Mouse (Mus musculus): ENCODE results near the gene Btg4. TPM values are rescaled to one million over a fixed set of nuclear protein-coding genes. Genes with fewer than 3 reads are reported as not detected.

Gene Btg4
- polyA plus RNA-seq, 1 experiment from 2014 or later = not detected

GRCm38 (mm10) chr9:51102963-51103807, 42.5 kb downstream of the Btg4 start:
- Histone ChIP-seq H3K9ac (ENCODE audit: low read length) (peak overlapping the region; percentile 67), H3K4me1 (ENCODE audit: control insufficient read depth, insufficient read depth, low read length) (0 out of 2 replicates have a peak, but pooled peaks cover 3% of the 10 kb centered on the region), H3K27ac (ENCODE audit: low read depth, low read length) (no peak overlapping the region), H3K9me3 (replicated peaks; ENCODE audit: control insufficient read depth, low read length) (no peaks in the 10 kb centered on the region), H3K4me2 (ENCODE audit: low read length) (peak overlapping the region; percentile 99), H3K4me3 (ENCODE audit: low read depth, low read length) (peak overlapping the region; percentile 46), H3K36me3 (ENCODE audit: control insufficient read depth, insufficient read depth, low read length) (no peaks in the 10 kb centered on the region), H3K27me3 (replicated peaks; ENCODE audit: control insufficient read depth, insufficient read depth, low read length) (no peaks in the 10 kb centered on the region; the same call in 1 of the 2 replicates)
- DNase-seq (ENCODE audit: low spot score) (peak; percentile 59), ATAC-seq (peak; percentile 71)
- WGBS = 2% methylated on average over 44 of the region's 44 CpGs

GRCm38 (mm10) chr9:51103808-51104514, 43.3 kb downstream of the Btg4 start:
- DNase-seq (ENCODE audit: low spot score) (peak; percentile 13), ATAC-seq (peak; percentile 43)
- Histone ChIP-seq H3K4me3 (ENCODE audit: low read depth, low read length) (peak overlapping the region; percentile 46), H3K36me3 (ENCODE audit: control insufficient read depth, insufficient read depth, low read length) (no peaks in the 10 kb centered on the region), H3K9me3 (replicated peaks; ENCODE audit: control insufficient read depth, low read length) (no peaks in the 10 kb centered on the region), H3K9ac (ENCODE audit: low read length) (peak overlapping the region; percentile 67), H3K27me3 (replicated peaks; ENCODE audit: control insufficient read depth, insufficient read depth, low read length) (no peaks in the 10 kb centered on the region; the same call in 1 of the 2 replicates), H3K4me1 (ENCODE audit: control insufficient read depth, insufficient read depth, low read length) (0 out of 2 replicates have a peak, but pooled peaks cover 3% of the 10 kb centered on the region), H3K4me2 (ENCODE audit: low read length) (peak overlapping the region; percentile 99), H3K27ac (ENCODE audit: low read depth, low read length) (no peak overlapping the region)
- 12% methylated on average over 30 of the region's 30 CpGs for WGBS

GRCm38 (mm10) chr9:51105751-51106150, 45.0 kb downstream of the Btg4 start:
- ATAC-seq = no peak
- no peak overlapping the region for H3K9ac ChIP-seq (ENCODE audit: low read length)
- H3K27me3 ChIP-seq (replicated peaks; ENCODE audit: control insufficient read depth, insufficient read depth, low read length) = no peaks in the 10 kb centered on the region; the same call in 1 of the 2 replicates
- 77% methylated on average over 2 of the region's 2 CpGs for WGBS
- H3K4me2 ChIP-seq (ENCODE audit: low read length) = no peak overlapping the region
- no peaks in the 10 kb centered on the region for H3K36me3 ChIP-seq (ENCODE audit: control insufficient read depth, insufficient read depth, low read length)
- DNase-seq (ENCODE audit: low spot score) = no peak
- no peak overlapping the region for H3K4me3 ChIP-seq (ENCODE audit: low read depth, low read length)
- no peaks in the 10 kb centered on the region for H3K9me3 ChIP-seq (replicated peaks; ENCODE audit: control insufficient read depth, low read length)
- 0 out of 2 replicates have a peak, but pooled peaks cover 3% of the 10 kb centered on the region for H3K4me1 ChIP-seq (ENCODE audit: control insufficient read depth, insufficient read depth, low read length)
- no peak overlapping the region for H3K27ac ChIP-seq (ENCODE audit: low read depth, low read length)

GRCm38 (mm10) chr9:51114767-51115166, 54.1 kb downstream of the Btg4 start:
- WGBS = 81% methylated on average over 4 of the region's 4 CpGs

GRCm38 (mm10) chr9:51136985-51137384, 76.3 kb downstream of the Btg4 start:
- 67% methylated on average over 3 of the region's 3 CpGs for WGBS
- Histone ChIP-seq H3K9ac (ENCODE audit: low read length) (no peak overlapping the region), H3K27me3 (replicated peaks; ENCODE audit: control insufficient read depth, insufficient read depth, low read length) (no peaks in the 10 kb centered on the region), H3K4me3 (ENCODE audit: low read depth, low read length) (no peak overlapping the region), H3K4me2 (ENCODE audit: low read length) (no peak overlapping the region), H3K36me3 (ENCODE audit: control insufficient read depth, insufficient read depth, low read length) (no peaks in the 10 kb centered on the region), H3K27ac (ENCODE audit: low read depth, low read length) (no peak overlapping the region), H3K9me3 (replicated peaks; ENCODE audit: control insufficient read depth, low read length) (no peaks in the 10 kb centered on the region), H3K4me1 (ENCODE audit: control insufficient read depth, insufficient read depth, low read length) (no peaks in the 10 kb centered on the region)
- ATAC-seq (no peak), DNase-seq (ENCODE audit: low spot score) (peak; percentile 14)

More at GRCm38 (mm10) chr9:51114767-51115166, 54.1 kb downstream of the Btg4 start:
- DNase-seq (ENCODE audit: low spot score) = no peak
- no peak overlapping the region for H3K27ac ChIP-seq (ENCODE audit: low read depth, low read length)
- no peak overlapping the region for H3K9ac ChIP-seq (ENCODE audit: low read length)
- H3K4me3 ChIP-seq (ENCODE audit: low read depth, low read length) = no peak overlapping the region
- H3K4me1 ChIP-seq (ENCODE audit: control insufficient read depth, insufficient read depth, low read length) = no peaks in the 10 kb centered on the region
- H3K36me3 ChIP-seq (ENCODE audit: control insufficient read depth, insufficient read depth, low read length) = no peaks in the 10 kb centered on the region
- H3K4me2 ChIP-seq (ENCODE audit: low read length) = no peak overlapping the region
- no peaks in the 10 kb centered on the region for H3K27me3 ChIP-seq (replicated peaks; ENCODE audit: control insufficient read depth, insufficient read depth, low read length)
- no peaks in the 10 kb centered on the region for H3K9me3 ChIP-seq (replicated peaks; ENCODE audit: control insufficient read depth, low read length)
- ATAC-seq = no peak

- 84% methylated on average over 4 of the region's 4 CpGs for WGBS
Measured at GRCm38 (mm10) chr9:51137432-51137831, 76.7 kb downstream of the Btg4 start.

GRCm38 (mm10) chr9:51137836-51138235, 77.1 kb downstream of the Btg4 start:
- Histone ChIP-seq H3K4me2 (ENCODE audit: low read length) (no peak overlapping the region), H3K9me3 (replicated peaks; ENCODE audit: control insufficient read depth, low read length) (no peaks in the 10 kb centered on the region), H3K27ac (ENCODE audit: low read depth, low read length) (no peak overlapping the region), H3K4me1 (ENCODE audit: control insufficient read depth, insufficient read depth, low read length) (no peaks in the 10 kb centered on the region), H3K9ac (ENCODE audit: low read length) (no peak overlapping the region), H3K4me3 (ENCODE audit: low read depth, low read length) (no peak overlapping the region), H3K27me3 (replicated peaks; ENCODE audit: control insufficient read depth, insufficient read depth, low read length) (no peaks in the 10 kb centered on the region), H3K36me3 (ENCODE audit: control insufficient read depth, insufficient read depth, low read length) (no peaks in the 10 kb centered on the region)
- WGBS = 86% methylated on average over 1 of the region's 1 CpGs
- DNase-seq (ENCODE audit: low spot score) = no peak
- ATAC-seq = no peak

More at GRCm38 (mm10) chr9:51137432-51137831, 76.7 kb downstream of the Btg4 start:
- Histone ChIP-seq H3K27ac (ENCODE audit: low read depth, low read length) (no peak overlapping the region), H3K9me3 (replicated peaks; ENCODE audit: control insufficient read depth, low read length) (no peaks in the 10 kb centered on the region), H3K27me3 (replicated peaks; ENCODE audit: control insufficient read depth, insufficient read depth, low read length) (no peaks in the 10 kb centered on the region), H3K36me3 (ENCODE audit: control insufficient read depth, insufficient read depth, low read length) (no peaks in the 10 kb centered on the region), H3K9ac (ENCODE audit: low read length) (no peak overlapping the region), H3K4me3 (ENCODE audit: low read depth, low read length) (no peak overlapping the region), H3K4me2 (ENCODE audit: low read length) (no peak overlapping the region), H3K4me1 (ENCODE audit: control insufficient read depth, insufficient read depth, low read length) (no peaks in the 10 kb centered on the region)
- ATAC-seq = no peak
- no peak for DNase-seq (ENCODE audit: low spot score)

- 85% methylated on average over 1 of the region's 1 CpGs for WGBS
- H3K9me3 ChIP-seq (replicated peaks; ENCODE audit: control insufficient read depth, low read length) = no peaks in the 10 kb centered on the region
- no peaks in the 10 kb centered on the region for H3K27me3 ChIP-seq (replicated peaks; ENCODE audit: control insufficient read depth, insufficient read depth, low read length)
- DNase-seq (ENCODE audit: low spot score) = no peak
- no peak overlapping the region for H3K27ac ChIP-seq (ENCODE audit: low read depth, low read length)
- no peak overlapping the region for H3K9ac ChIP-seq (ENCODE audit: low read length)
- no peaks in the 10 kb centered on the region for H3K4me1 ChIP-seq (ENCODE audit: control insufficient read depth, insufficient read depth, low read length)
- no peak overlapping the region for H3K4me2 ChIP-seq (ENCODE audit: low read length)
- H3K36me3 ChIP-seq (ENCODE audit: control insufficient read depth, insufficient read depth, low read length) = no peaks in the 10 kb centered on the region
- no peak overlapping the region for H3K4me3 ChIP-seq (ENCODE audit: low read depth, low read length)
- no peak for ATAC-seq
Measured at GRCm38 (mm10) chr9:51138301-51138700, 77.6 kb downstream of the Btg4 start.

Measured in forebrain, embryonic 14.5 days (tissue).